ENCODE assay signal across 24 mouse cellular contexts in the genomic region with DNA sequence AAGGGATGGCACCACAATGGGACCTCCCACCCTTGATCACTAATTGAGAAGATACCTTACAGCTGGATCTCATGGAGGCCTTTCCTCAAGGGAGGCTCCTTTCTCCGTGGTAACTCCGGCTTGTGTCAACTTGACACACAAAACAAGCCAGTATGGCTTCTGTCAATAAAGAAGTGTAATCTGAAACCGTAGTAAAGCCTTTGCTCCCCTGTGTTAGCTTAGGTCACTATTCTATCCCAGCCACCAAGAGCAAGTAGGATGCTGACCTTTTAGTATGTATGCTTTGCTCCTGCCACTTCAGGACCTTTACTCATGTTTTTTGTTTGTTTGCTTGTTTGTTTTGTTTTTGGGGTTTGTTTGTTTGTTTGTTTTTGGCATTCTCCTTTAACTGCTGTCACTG. TPM values are rescaled to one million over a fixed set of nuclear protein-coding genes. Genes with fewer than 3 reads are reported as not detected.
"Had no signal": no experiment of that assay in that cellular context is flagged by ENCODE, and none has a peak within 500 bp of the region (broad histone marks: within the 10 kb centered on the region; RNA-seq: fewer than 3 reads in every experiment).

No protein-coding gene starts in this region.

- H3K4me3 ChIP-seq: forebrain, embryonic 15.5 days; gastrocnemius, adult 2 months; heart, embryonic 10.5 days; heart, embryonic 12.5 days; hindbrain, embryonic 10.5 days; hindbrain, embryonic 13.5 days; hindbrain, embryonic 15.5 days; kidney, embryonic 15.5 days; limb, embryonic 10.5 days; limb, embryonic 12.5 days had no signal

- H3K27ac ChIP-seq: forebrain, embryonic 15.5 days; gastrocnemius, adult 2 months; heart, embryonic 10.5 days; hindbrain, embryonic 10.5 days; hindbrain, embryonic 13.5 days; hindbrain, embryonic 15.5 days; hindbrain, postnatal 0 days; kidney, embryonic 15.5 days; kidney, postnatal 0 days; limb, embryonic 10.5 days; limb, embryonic 12.5 days had no signal

- ATAC-seq: forebrain, embryonic 15.5 days; forebrain, postnatal 0 days; hindbrain, postnatal 0 days had no signal

- H3K27me3 ChIP-seq: forebrain, embryonic 15.5 days; heart, embryonic 12.5 days; hindbrain, embryonic 13.5 days; hindbrain, embryonic 15.5 days; kidney, embryonic 15.5 days; limb, embryonic 12.5 days had no signal

- H3K9ac ChIP-seq: forebrain, embryonic 15.5 days; forebrain, postnatal 0 days; heart, embryonic 12.5 days; hindbrain, embryonic 13.5 days; hindbrain, embryonic 15.5 days; kidney, embryonic 15.5 days; limb, embryonic 12.5 days had no signal

- H3K9me3 ChIP-seq: forebrain, embryonic 15.5 days; heart, embryonic 10.5 days; heart, embryonic 12.5 days; hindbrain, embryonic 10.5 days; hindbrain, embryonic 13.5 days; hindbrain, embryonic 15.5 days; kidney, embryonic 15.5 days; limb, embryonic 10.5 days; limb, embryonic 12.5 days had no signal

- H3K4me1 ChIP-seq: forebrain, embryonic 15.5 days; heart, embryonic 10.5 days; heart, embryonic 12.5 days; hindbrain, embryonic 10.5 days; hindbrain, embryonic 15.5 days; kidney, embryonic 15.5 days; limb, embryonic 10.5 days; limb, embryonic 12.5 days had no signal

- H3K36me3 ChIP-seq: forebrain, embryonic 15.5 days; heart, embryonic 10.5 days; heart, embryonic 12.5 days; hindbrain, embryonic 10.5 days; hindbrain, embryonic 13.5 days; hindbrain, embryonic 15.5 days; kidney, embryonic 15.5 days; limb, embryonic 10.5 days; limb, embryonic 12.5 days had no signal

- H3K4me2 ChIP-seq: forebrain, embryonic 15.5 days; heart, embryonic 12.5 days; hindbrain, embryonic 13.5 days; hindbrain, embryonic 15.5 days; kidney, embryonic 15.5 days; limb, embryonic 12.5 days had no signal

- DNase-seq: forebrain, postnatal 0 days; gastrocnemius, adult 2 months; gastrocnemius, postnatal 10 days; gastrocnemius, postnatal 25 days; heart, adult 18-20 months; heart, postnatal 10 days; heart, postnatal 4 days; kidney, adult 11 months; kidney, postnatal 14 days; kidney, postnatal 36 days; layer of hippocampus, adult 9-11 months; layer of hippocampus, postnatal 36 days had no signal

RNA-seq across cellular contexts. Expression of a gene that starts 41.9 kb away (rescaled TPM):
- total RNA-seq: granulocyte monocyte progenitor cell, adult 5-6 weeks had no signal
